In the genomic region with DNA sequence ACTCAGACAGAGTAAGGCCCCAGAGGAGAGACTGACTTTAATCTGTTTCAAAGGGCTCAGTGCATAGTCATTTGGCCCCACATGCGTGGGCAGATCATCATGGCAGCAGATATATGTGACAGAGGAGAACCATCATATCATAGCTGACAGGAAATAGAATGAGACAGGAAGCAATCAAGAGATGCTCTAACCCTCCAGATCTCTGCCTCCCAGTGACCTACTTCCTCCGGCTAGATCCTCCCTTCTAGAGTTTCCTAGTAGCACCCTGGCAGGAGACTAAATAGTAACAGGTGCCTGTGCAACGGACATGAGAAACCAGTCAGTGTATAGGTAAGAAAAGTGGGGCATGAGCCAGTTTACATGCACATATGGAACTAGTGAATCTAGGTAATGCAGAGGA, we compare ENCODE assay signal across 27 mouse cellular contexts. TPM values are rescaled to one million over a fixed set of nuclear protein-coding genes. Genes with fewer than 3 reads are reported as not detected.
DNase-seq lines count a peak whose midpoint lies in the region; ATAC-seq and TF ChIP-seq lines count a peak whose summit lies in the region.
"Had no signal": no experiment of that assay in that cellular context is flagged by ENCODE, and none has a peak within 500 bp of the region (broad histone marks: within the 10 kb centered on the region; RNA-seq: fewer than 3 reads in every experiment).

No protein-coding gene starts in this region.

- ATAC-seq in CD4-positive, CD25-positive, alpha-beta regulatory T cell, adult 4 months = peak; percentile 77
- peak; percentile 88 for ATAC-seq in activated CD4-positive, CD25-positive, alpha-beta regulatory T cell, adult 4 months
- no peak for ATAC-seq in forebrain, postnatal 0 days
- ATAC-seq: forebrain, embryonic 16.5 days; hindbrain, embryonic 16.5 days; intestine, postnatal 0 days; lung, postnatal 0 days; midbrain, embryonic 13.5 days had no signal

- no peak overlapping the region for H3K27ac ChIP-seq in forebrain, postnatal 0 days (ENCODE audit: low read depth, low read length)
- H3K27ac ChIP-seq: hindbrain, embryonic 10.5 days; limb, embryonic 13.5 days; midbrain, embryonic 13.5 days had no signal

- no peaks in the 10 kb centered on the region for H3K9me3 ChIP-seq in forebrain, postnatal 0 days (ENCODE audit: low read length)
- H3K9me3 ChIP-seq: hindbrain, embryonic 10.5 days; limb, embryonic 13.5 days; midbrain, embryonic 13.5 days had no signal

- H3K9ac ChIP-seq in forebrain, postnatal 0 days = no peak overlapping the region
- H3K9ac ChIP-seq: limb, embryonic 13.5 days; midbrain, embryonic 13.5 days had no signal

- no peak for TF ChIP-seq CTCF in forebrain, postnatal 0 days (IDR thresholded peaks at IDR 0.05; ENCODE audit: low read depth)

- H3K27me3 ChIP-seq in forebrain, postnatal 0 days (ENCODE audit: insufficient read depth, low read length) = no peaks in the 10 kb centered on the region; the same call in 1 of the 2 replicates
- H3K27me3 ChIP-seq: limb, embryonic 13.5 days; midbrain, embryonic 13.5 days had no signal

- 91% methylated on average over 3 of the region's 3 CpGs for WGBS in forebrain, postnatal 0 days

- H3K4me1 ChIP-seq in forebrain, postnatal 0 days (ENCODE audit: insufficient read depth) = no peaks in the 10 kb centered on the region
- H3K4me1 ChIP-seq: hindbrain, embryonic 10.5 days; limb, embryonic 13.5 days; midbrain, embryonic 13.5 days had no signal

- peaks cover 17% of the 10 kb centered on the region for H3K36me3 ChIP-seq in forebrain, postnatal 0 days (ENCODE audit: insufficient read depth)

- peak; percentile 78 for DNase-seq in thymus, postnatal 0 days (ENCODE audit: low spot score)
- DNase-seq in thymus, postnatal 4 days = peak; percentile 47
- DNase-seq in forebrain, postnatal 0 days = no peak
- DNase-seq in heart, adult 18-20 months = no peak
- DNase-seq in Muller cell, postnatal 12 days (ENCODE audit: inconsistent ontology term) = no peak
- DNase-seq: adrenal gland, adult 8-10 months; B cell, adult 2 months; cerebellum, adult 9-10 months; embryo, embryonic 11 days; gastrocnemius, postnatal 10 days; heart, postnatal 14 days; kidney, adult 9 months; kidney, postnatal 14 days; lung, adult 18-20 months; lung, postnatal 4 days; right cerebral cortex, postnatal 14 days had no signal

- H3K4me2 ChIP-seq in forebrain, postnatal 0 days (ENCODE audit: low read depth) = no peak overlapping the region
- H3K4me2 ChIP-seq: limb, embryonic 13.5 days; liver, embryonic 11.5 days; midbrain, embryonic 13.5 days had no signal

- no peak overlapping the region for H3K4me3 ChIP-seq in forebrain, postnatal 0 days (ENCODE audit: low read depth, low read length)
- H3K4me3 ChIP-seq: erythroblast, embryonic 14.5 days; hindbrain, embryonic 10.5 days; limb, embryonic 13.5 days; midbrain, embryonic 13.5 days had no signal

RNA-seq across cellular contexts. Expression of gene Pmm2, which starts 27.1 kb away (rescaled TPM):
- 100 to 1,000 TPM in 1 of 2 experiments, 10 to 100 TPM in 1; 93.6 to 129 TPM for polyA plus RNA-seq in CD4-positive, CD25-positive, alpha-beta regulatory T cell, adult 4 months (2017; shearing (Covaris generic))
- polyA plus RNA-seq in activated CD4-positive, CD25-positive, alpha-beta regulatory T cell, adult 4 months (2017; shearing (Covaris generic)) = 100 to 1,000 TPM in 1 of 2 experiments, 10 to 100 TPM in 1; 95.0 to 108 TPM
- 53.3 and 60.3 TPM in 2 replicates for polyA plus RNA-seq in thymus, postnatal 0 days (2015; fragmentation: Nextera tagmentation; extraction: Ambion mirVana)
- 32.0 and 36.5 TPM in 2 replicates for total RNA-seq in forebrain, postnatal 0 days (2014; rRNA removed)
- 24.6 and 27.3 TPM in 2 replicates for polyA plus RNA-seq in forebrain, postnatal 0 days (2015; fragmentation: Nextera tagmentation; extraction: Ambion mirVana)
- total RNA-seq in heart, adult 18-20 months (2021) = 10 to 100 TPM; 32.7 to 36.3 TPM

RNA-seq across cellular contexts. Expression of gene Tmem186, which starts 27.1 kb away (rescaled TPM):
- 10 to 100 TPM; 10.1 to 15.7 TPM for polyA plus RNA-seq in CD4-positive, CD25-positive, alpha-beta regulatory T cell, adult 4 months (2017; shearing (Covaris generic))
- polyA plus RNA-seq in activated CD4-positive, CD25-positive, alpha-beta regulatory T cell, adult 4 months (2017; shearing (Covaris generic)) = 10 to 100 TPM; 12.0 to 12.2 TPM
- 20.1 and 22.8 TPM in 2 replicates for polyA plus RNA-seq in thymus, postnatal 0 days (2015; fragmentation: Nextera tagmentation; extraction: Ambion mirVana)
- 19.3 and 22.9 TPM in 2 replicates for total RNA-seq in forebrain, postnatal 0 days (2014; rRNA removed)
- 11.7 and 16.3 TPM in 2 replicates for polyA plus RNA-seq in forebrain, postnatal 0 days (2015; fragmentation: Nextera tagmentation; extraction: Ambion mirVana)
- total RNA-seq in heart, adult 18-20 months (2021) = 10 to 100 TPM; 19.1 to 19.4 TPM

Comparison
In these comparisons a context has a peak if more than half of its experiments do, and no peak if none do; other contexts are left out.
1. DNase-seq: peak in thymus, postnatal 0 days (single experiment) and thymus, postnatal 4 days (single experiment); none in forebrain, postnatal 0 days (single experiment), heart, adult 18-20 months (0 of 2) and Muller cell, postnatal 12 days (single experiment).